Mouse (Mus musculus) cortical plate, adult 2 months (tissue): ENCODE measurements around the gene Ankrd53.

Experiments used
- CTCF ChIP-seq: fragments of 200-500 bp; IDR thresholded peaks from 2 replicates; pipeline ENCODE4 v1.5.1; 2011; ENCODE audit warnings: mild to moderate bottlenecking, control low read depth, low read length; ENCODE audit not compliant: insufficient read depth; ENCODE audit errors: extremely low read depth
- POLR2A ChIP-seq: fragments of 200-500 bp; IDR thresholded peaks from 2 replicates; pipeline ENCODE4 v1.6.1; 2011; ENCODE audit warnings: mild to moderate bottlenecking, low read length, control low read depth; ENCODE audit not compliant: insufficient read depth; ENCODE audit errors: extremely low read depth

DNA sequence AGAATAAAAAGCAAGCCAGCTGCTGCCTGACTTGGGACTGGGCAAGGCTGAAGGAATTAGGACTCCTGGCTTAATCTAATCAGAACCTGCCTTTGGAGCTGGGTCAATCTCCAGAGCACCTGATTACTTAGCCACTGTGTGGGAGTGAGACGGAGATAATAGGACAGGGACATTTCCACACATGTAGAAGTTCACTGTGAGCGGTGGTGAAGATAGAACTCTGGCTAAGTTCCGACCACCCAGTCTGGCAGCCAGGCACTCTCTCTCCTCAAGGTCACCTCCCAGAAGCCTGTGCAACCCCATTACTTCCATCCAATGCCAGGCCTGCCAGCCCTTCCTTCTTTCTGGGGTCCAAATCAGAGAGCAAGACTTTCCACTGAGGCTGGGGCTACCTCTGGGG lies 4.5 kb downstream of the Ankrd53 start:
- no peak for TF ChIP-seq POLR2A
- no peak for TF ChIP-seq CTCF
